Mouse (Mus musculus) forebrain, embryonic 12.5 days (tissue): ENCODE results near the gene Ccdc130. TPM values are rescaled to one million over a fixed set of nuclear protein-coding genes. Genes with fewer than 3 reads are reported as not detected.
"Not testable (repeated sequence)": the region's sequence is repeated elsewhere in the genome, so short reads cannot be mapped to it uniquely, and the experiment has no call there.

ENCODE experiments used
- ATAC-seq: fragments of 200-750 bp; cut with Nextera tagmentation; 2 replicates; pipeline ENCODE4 v1.8.0; 2017; ENCODE audit warnings: moderate TSS enrichment; ENCODE audit not compliant: low FRiP score
- H3K27ac ChIP-seq: fragments of 300-500 bp; sonication (generic); 2 replicates; pipeline ENCODE4 v1.5.1; 2016; ENCODE audit warnings: mild to moderate bottlenecking
- H3K27me3 ChIP-seq: fragments of 300-500 bp; sonication (generic); 2 replicates; pipeline ENCODE4 v1.6.1; 2016; ENCODE audit warnings: mild to moderate bottlenecking
- H3K36me3 ChIP-seq: fragments of 300-500 bp; sonication (generic); replicated peaks from 2 replicates; pipeline ENCODE4 v1.6.1; 2016; ENCODE audit warnings: mild to moderate bottlenecking
- H3K4me1 ChIP-seq: fragments of 300-500 bp; sonication (generic); 2 replicates; pipeline ENCODE4 v1.6.1; 2016
- H3K4me2 ChIP-seq: fragments of 300-500 bp; sonication (generic); 2 replicates; pipeline ENCODE4 v1.6.1; 2016; ENCODE audit warnings: mild to moderate bottlenecking, moderate library complexity
- H3K4me3 ChIP-seq: fragments of 300-500 bp; sonication (generic); replicated peaks from 2 replicates; pipeline ENCODE4 v1.5.1; 2016; ENCODE audit warnings: mild to moderate bottlenecking
- H3K9ac ChIP-seq: fragments of 300-500 bp; sonication (generic); 2 replicates; pipeline ENCODE4 v1.6.1; 2016; ENCODE audit warnings: mild to moderate bottlenecking
- H3K9me3 ChIP-seq: fragments of 300-500 bp; sonication (generic); 2 replicates; pipeline ENCODE4 v1.6.1; 2016
- WGBS: fragments of 180-500 bp; shearing (Covaris S2); methylation state at CpG from one replicate; pipeline ENCODE4 v1.1.7; 2016; 5-methylcytosine and 5-hydroxymethylcytosine counted together
- polyA plus RNA-seq: library from polyadenylated mRNA; unstranded; fragments of >200 nt; fragmentation: Nextera tagmentation; extraction: Ambion mirVana; gene quantifications from 2 replicates; pipeline ENCODE4 v1.2.1, GENCODE M21; 2016

Ccdc130 gene
- polyA plus RNA-seq, result 20.6 and 29.1 TPM in 2 replicates

DNA sequence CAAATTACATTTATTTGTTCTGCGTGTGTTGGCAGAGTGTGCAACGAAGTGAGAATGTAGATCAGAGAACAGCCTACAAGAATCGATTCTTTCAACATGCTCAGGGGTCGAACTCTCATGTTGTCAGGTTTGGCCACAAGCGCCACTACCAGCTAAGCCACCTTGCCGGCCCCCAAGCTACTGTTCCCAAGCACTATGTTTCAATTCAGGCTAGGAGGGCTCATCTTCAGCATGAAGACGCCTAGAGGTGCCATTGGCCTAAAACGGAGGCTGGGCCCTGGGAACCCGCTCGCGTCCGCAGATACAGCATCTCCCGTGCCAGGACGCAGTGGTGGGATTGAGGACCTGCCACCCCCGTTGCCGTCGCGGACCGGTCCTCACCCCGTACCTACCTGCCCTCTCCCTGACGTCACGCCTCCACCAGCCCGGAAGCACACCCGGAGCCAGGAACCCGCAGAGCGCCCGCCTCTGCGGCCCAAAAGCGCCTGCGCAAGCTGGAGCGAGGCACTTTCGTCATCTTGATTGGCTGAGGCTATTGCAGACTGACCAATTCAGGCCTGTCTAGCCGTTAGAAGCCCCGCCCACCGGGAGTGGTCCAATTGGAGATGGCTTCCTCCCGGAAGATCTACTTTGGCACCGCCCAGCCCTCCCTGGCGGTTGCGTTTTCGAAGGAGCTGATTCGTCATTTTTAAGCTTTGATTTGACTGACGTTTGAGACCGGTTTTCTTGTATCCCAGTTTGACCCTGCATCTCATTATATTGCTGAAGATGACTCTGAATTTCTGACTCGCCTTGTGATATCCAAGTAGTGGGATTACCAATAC is at the start of gene Ccdc130:
Ccdc130 (minus strand) TSS at position 431 of the 824 bp plus-strand sequence.
- Histone ChIP-seq H3K4me1 (peaks cover 11% of the 10 kb centered on the region), H3K36me3 (peaks cover 18% of the 10 kb centered on the region), H3K27me3 (0 out of 2 replicates have a peak, but pooled peaks cover 13% of the 10 kb centered on the region), H3K9me3 (no peaks in the 10 kb centered on the region), H3K4me3 (peak within 1 kb of the TSS; percentile 82), H3K4me2 (peak within 1 kb of the TSS; percentile 86), H3K27ac (peak within 1 kb of the TSS; percentile 50; the same call in 1 of the 2 replicates), H3K9ac (peak within 1 kb of the TSS; percentile 79)
- WGBS, result under 1% methylated on average over 44 of the region's 44 CpGs
- ATAC-seq, result peak; percentile 100

- no peak overlapping the region for H3K4me2 ChIP-seq
- no peaks in the 10 kb centered on the region for H3K4me1 ChIP-seq
- no peaks in the 10 kb centered on the region for H3K9me3 ChIP-seq
- H3K27ac ChIP-seq, result no peak overlapping the region
- WGBS, result 64% methylated on average over 3 of the region's 3 CpGs
- H3K27me3 ChIP-seq, result no peaks in the 10 kb centered on the region
- no peak for ATAC-seq
- H3K4me3 ChIP-seq, result no peak overlapping the region
- no peaks in the 10 kb centered on the region for H3K36me3 ChIP-seq
- no peak overlapping the region for H3K9ac ChIP-seq
Observed at GRCm38 (mm10) chr8:84308376-84308775, 38.2 kb upstream of the Ccdc130 start.

- WGBS, result 90% methylated on average over 2 of the region's 2 CpGs
- Histone ChIP-seq H3K9me3 (no peaks in the 10 kb centered on the region), H3K27ac (no peak overlapping the region), H3K9ac (no peak overlapping the region), H3K4me1 (no peaks in the 10 kb centered on the region), H3K27me3 (no peaks in the 10 kb centered on the region), H3K36me3 (no peaks in the 10 kb centered on the region), H3K4me3 (no peak overlapping the region), H3K4me2 (no peak overlapping the region)
- ATAC-seq, result no peak
Observed at GRCm38 (mm10) chr8:84303951-84304350, 33.8 kb upstream of the Ccdc130 start.

DNA sequence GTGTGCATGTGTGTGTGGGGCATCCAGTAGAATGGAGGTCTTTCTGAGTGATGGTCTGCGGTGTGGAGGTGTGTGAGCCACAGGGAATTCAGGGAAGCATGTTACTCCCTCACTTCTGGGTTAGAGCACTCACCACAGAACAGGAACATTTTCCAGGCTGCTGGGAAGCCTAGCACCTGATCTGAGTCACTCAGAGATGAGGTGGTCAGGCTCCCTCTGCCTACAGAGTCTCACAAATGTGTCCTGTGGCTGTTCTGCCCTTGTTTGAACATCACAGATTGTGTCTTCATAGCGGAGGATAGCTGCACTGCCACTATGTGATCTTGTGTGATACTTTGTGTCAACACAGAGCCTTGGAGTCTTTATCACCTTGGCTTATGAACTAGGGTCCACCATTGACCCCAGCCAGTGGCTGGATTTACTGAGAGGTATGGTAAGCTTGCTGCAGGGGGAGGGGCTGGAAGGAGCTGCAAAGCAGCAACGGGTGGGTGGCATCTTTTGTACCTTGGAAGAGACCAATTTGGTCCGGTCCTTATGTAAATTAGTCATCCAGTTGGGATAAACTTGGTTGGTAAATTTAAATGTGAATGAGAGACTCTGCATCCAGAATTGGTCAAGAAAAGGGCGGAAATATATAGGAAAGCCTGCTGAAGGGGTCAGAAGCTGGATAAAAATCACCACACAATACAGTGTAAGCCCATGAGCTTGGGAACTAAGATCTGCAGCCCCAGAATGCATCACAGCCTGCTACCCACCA is 27.0 kb upstream of the Ccdc130 start:
- ATAC-seq, result no peak
- 63% methylated on average over 5 of the region's 5 CpGs for WGBS
- H3K4me3 ChIP-seq, result no peak overlapping the region
- H3K9me3 ChIP-seq, result no peaks in the 10 kb centered on the region
- H3K9ac ChIP-seq, result no peak overlapping the region
- no peak overlapping the region for H3K4me2 ChIP-seq
- no peaks in the 10 kb centered on the region for H3K4me1 ChIP-seq
- H3K27me3 ChIP-seq, result no peaks in the 10 kb centered on the region
- no peak overlapping the region for H3K27ac ChIP-seq
- no peaks in the 10 kb centered on the region for H3K36me3 ChIP-seq

DNA sequence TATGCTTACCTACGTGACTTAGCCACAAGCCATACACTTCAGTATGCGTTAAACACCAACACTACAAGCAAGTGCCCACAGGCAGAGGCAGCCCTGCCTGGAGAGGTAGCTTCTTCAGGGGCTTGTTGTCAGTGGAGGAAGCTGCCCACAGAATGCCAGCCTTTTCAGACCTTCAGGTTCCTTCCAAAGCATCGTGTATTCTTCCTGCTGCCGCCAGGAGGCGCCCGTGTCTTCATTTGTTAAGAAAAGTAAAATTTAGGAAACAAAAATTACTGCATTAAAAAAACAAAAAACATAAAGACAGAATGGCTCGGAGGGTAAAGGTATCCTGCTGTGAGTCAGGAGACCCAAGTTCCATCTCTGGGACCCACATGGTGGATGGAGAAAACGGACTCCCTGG is 21.5 kb upstream of the Ccdc130 start:
- Histone ChIP-seq H3K9me3 (no peaks in the 10 kb centered on the region), H3K9ac (no peak overlapping the region), H3K4me2 (no peak overlapping the region), H3K4me3 (no peak overlapping the region), H3K27me3 (no peaks in the 10 kb centered on the region), H3K27ac (no peak overlapping the region), H3K4me1 (no peaks in the 10 kb centered on the region), H3K36me3 (no peaks in the 10 kb centered on the region)
- 26% methylated on average over 8 of the region's 8 CpGs for WGBS
- no peak for ATAC-seq

DNA sequence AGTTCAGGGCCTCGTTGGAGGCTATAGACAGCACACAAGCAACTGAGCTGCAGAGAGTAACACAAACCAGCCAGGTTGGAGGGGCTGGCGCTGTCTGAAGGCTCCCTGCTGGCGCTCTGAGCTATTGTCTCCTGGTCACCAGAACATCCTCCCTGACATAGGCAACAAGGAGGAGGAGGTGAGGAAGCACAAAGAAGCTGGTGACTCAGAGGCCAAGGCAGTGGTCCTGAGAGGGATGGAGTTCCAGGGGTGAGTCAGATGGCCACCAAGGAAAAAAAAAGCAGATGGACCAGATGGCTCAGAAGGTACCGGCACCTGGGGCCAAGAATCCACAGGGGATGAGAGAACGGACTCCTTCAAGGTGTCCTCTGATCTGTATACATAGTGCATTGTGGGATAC is 20.9 kb upstream of the Ccdc130 start:
- WGBS, result 70% methylated on average over 5 of the region's 5 CpGs

GRCm38 (mm10) chr8:84288892-84289291 is 18.7 kb upstream of the Ccdc130 start:
- H3K27me3 ChIP-seq, result no peaks in the 10 kb centered on the region
- H3K9me3 ChIP-seq, result no peaks in the 10 kb centered on the region
- no peak for ATAC-seq
- 68% methylated on average over 2 of the region's 2 CpGs for WGBS
- H3K4me3 ChIP-seq, result no peak overlapping the region
- no peak overlapping the region for H3K4me2 ChIP-seq
- H3K36me3 ChIP-seq, result no peaks in the 10 kb centered on the region
- H3K27ac ChIP-seq, result no peak overlapping the region
- no peak overlapping the region for H3K9ac ChIP-seq
- no peaks in the 10 kb centered on the region for H3K4me1 ChIP-seq

More for the DNA sequence above, 20.9 kb upstream of the Ccdc130 start:
- Histone ChIP-seq H3K9me3 (no peaks in the 10 kb centered on the region), H3K36me3 (no peaks in the 10 kb centered on the region), H3K9ac (no peak overlapping the region), H3K4me2 (no peak overlapping the region), H3K27ac (no peak overlapping the region), H3K4me3 (no peak overlapping the region), H3K27me3 (no peaks in the 10 kb centered on the region), H3K4me1 (no peaks in the 10 kb centered on the region)
- ATAC-seq, result no peak

DNA sequence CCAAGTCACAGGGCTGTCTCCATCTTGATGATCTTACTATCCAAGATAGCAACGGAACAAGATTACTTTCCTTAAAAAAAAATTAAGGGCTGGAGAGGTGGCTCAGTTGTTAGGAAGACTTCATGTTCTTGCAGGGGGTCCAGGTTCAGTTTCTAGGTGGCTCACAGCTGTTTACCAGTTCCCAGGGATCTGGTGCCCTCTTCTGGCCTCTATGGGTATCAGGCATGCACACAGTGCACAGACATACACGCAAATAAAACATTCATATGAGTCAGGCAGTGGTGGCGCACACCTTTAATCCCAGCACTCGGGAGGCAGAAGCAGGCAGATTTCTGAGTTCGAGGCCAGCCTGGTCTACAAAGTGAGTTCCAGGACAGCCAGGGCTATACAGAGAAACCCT is 15.5 kb upstream of the Ccdc130 start:
- not testable (repeated sequence) for H3K36me3 ChIP-seq, H3K4me3 ChIP-seq, H3K9ac ChIP-seq, H3K27me3 ChIP-seq, H3K27ac ChIP-seq, H3K4me1 ChIP-seq, H3K4me2 ChIP-seq, H3K9me3 ChIP-seq, ATAC-seq
- WGBS, result 56% methylated on average over 5 of the region's 5 CpGs

- Histone ChIP-seq H3K4me2 (no peak overlapping the region), H3K9ac (no peak overlapping the region), H3K4me3 (no peak overlapping the region), H3K9me3 (no peaks in the 10 kb centered on the region), H3K4me1 (no peaks in the 10 kb centered on the region), H3K27me3 (peaks cover 3% of the 10 kb centered on the region; the same call in 1 of the 2 replicates), H3K27ac (no peak overlapping the region), H3K36me3 (no peaks in the 10 kb centered on the region)
- no peak for ATAC-seq
- WGBS, result 49% methylated on average over 9 of the region's 9 CpGs
Observed at GRCm38 (mm10) chr8:84284608-84285063, 14.5 kb upstream of the Ccdc130 start.

DNA sequence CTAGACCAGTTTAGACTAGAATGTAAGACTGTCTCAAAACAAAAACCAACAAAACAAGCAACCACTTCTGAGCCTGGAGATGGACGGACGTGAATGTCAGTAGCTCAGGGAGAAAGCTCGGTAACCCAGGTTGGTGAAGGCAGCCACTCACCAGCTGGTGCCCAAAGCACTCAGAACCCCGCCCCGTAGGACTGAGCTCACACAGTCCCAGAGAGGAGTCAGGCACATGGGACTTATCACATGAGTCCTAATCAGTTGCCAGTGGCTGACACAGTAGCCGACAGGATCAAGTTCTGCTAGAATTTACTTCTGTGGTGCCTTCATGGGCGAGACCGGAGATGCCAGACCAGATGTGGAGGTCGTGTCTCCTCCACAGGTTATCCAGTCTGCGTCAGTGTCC is 10.6 kb upstream of the Ccdc130 start:
- WGBS, result 83% methylated on average over 10 of the region's 10 CpGs
- no peaks in the 10 kb centered on the region for H3K9me3 ChIP-seq

DNA sequence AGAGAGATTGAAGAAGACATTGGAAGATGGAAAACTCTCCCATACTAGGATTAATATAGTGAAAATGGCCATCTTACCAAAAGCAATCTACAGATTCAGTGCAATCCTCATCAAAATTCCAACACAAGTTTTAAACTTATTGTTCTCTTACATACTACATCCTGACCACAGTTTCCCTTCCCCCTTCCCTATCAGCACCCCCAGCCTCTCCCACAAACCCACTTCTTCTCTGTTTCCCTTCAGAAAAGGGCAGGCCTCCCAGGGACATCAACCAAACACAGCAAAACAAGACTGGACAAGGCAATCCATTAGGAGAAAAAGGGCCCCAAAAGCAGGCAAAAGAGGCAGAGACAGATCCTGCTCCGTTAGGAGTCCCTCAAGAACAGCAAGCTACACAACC is 6.3 kb upstream of the Ccdc130 start:
- Histone ChIP-seq H3K4me2 (no peak overlapping the region), H3K4me1 (no peaks in the 10 kb centered on the region), H3K27me3 (peaks cover 18% of the 10 kb centered on the region; the same call in 1 of the 2 replicates), H3K9ac (no peak overlapping the region), H3K9me3 (no peaks in the 10 kb centered on the region), H3K27ac (no peak overlapping the region), H3K4me3 (no peak overlapping the region), H3K36me3 (no peaks in the 10 kb centered on the region)
- no peak for ATAC-seq
- WGBS, result 71% methylated on average over 1 of the region's 1 CpGs

More for the DNA sequence above, 10.6 kb upstream of the Ccdc130 start:
- H3K36me3 ChIP-seq, result no peaks in the 10 kb centered on the region
- H3K27ac ChIP-seq, result no peak overlapping the region
- H3K4me3 ChIP-seq, result no peak overlapping the region
- no peak overlapping the region for H3K4me2 ChIP-seq
- ATAC-seq, result no peak
- H3K27me3 ChIP-seq, result peaks cover 5% of the 10 kb centered on the region; the same call in 1 of the 2 replicates
- no peaks in the 10 kb centered on the region for H3K4me1 ChIP-seq
- H3K9ac ChIP-seq, result no peak overlapping the region

DNA sequence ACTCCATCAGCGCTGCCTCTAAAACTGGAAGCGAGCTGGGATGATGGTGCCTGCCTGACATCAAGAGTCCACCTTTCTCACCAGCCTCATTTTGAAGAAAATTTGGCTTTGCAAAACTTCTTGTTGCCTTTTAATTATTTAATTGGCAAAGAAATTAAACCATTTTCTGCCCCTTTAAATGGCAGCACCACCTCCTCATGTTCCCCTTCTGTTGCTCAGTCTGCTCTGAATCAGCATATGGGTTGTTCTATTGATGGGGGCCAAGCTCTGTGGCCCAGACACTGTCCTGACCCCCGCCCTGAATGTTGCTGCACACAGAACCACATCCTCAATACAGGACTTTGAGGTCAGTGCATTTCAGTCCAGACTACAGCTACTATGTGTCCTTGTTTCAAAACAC is 3.8 kb upstream of the Ccdc130 start:
- no peaks in the 10 kb centered on the region for H3K9me3 ChIP-seq
- no peak overlapping the region for H3K4me2 ChIP-seq
- no peaks in the 10 kb centered on the region for H3K36me3 ChIP-seq
- H3K27ac ChIP-seq, result no peak overlapping the region
- ATAC-seq, result no peak
- H3K4me1 ChIP-seq, result peaks cover 11% of the 10 kb centered on the region
- no peak overlapping the region for H3K4me3 ChIP-seq
- H3K9ac ChIP-seq, result no peak overlapping the region
- 83% methylated on average over 3 of the region's 3 CpGs for WGBS
- peaks cover 15% of the 10 kb centered on the region; the same call in 1 of the 2 replicates for H3K27me3 ChIP-seq
